ENCODE assay signal across 8 mouse cellular contexts in genomic region chr1:171221281-171222193, GRCm38 (mm10). TPM values are rescaled to one million over a fixed set of nuclear protein-coding genes. Genes with fewer than 3 reads are reported as not detected.
DNase-seq lines count a peak whose midpoint lies in the region; ATAC-seq and TF ChIP-seq lines count a peak whose summit lies in the region.

No protein-coding gene starts in this region.

- DNase-seq in gastrocnemius, postnatal 25 days, result peak; percentile 20
- no peak for DNase-seq in gastrocnemius, postnatal 14 days
- DNase-seq in 3134 (ENCODE audit: extremely low read depth, insufficient read length, low spot score), result peak; percentile 30
- peak; percentile 13 for DNase-seq in brain, embryonic 14.5 days (ENCODE audit: low read depth)
- DNase-seq in frontal cortex, postnatal 25 days (ENCODE audit: low spot score in 2 of 2), result peak; percentile 26 to 29
- DNase-seq in limb, embryonic 11.5 days (ENCODE audit: low spot score), result peak; percentile 25
- no peak for DNase-seq in right cerebral cortex, postnatal 14 days

- H3K4me1 ChIP-seq in limb, embryonic 11.5 days (ENCODE audit: control insufficient read depth, insufficient read depth, low read length), result peaks cover 7% of the 10 kb centered on the region; the same call in 1 of the 2 replicates
- peaks cover 11% of the 10 kb centered on the region for H3K4me1 ChIP-seq in neural tube, embryonic 14.5 days (ENCODE audit: control insufficient read depth, insufficient read depth, low read length)

- 9% methylated on average over 22 of the region's 22 CpGs for WGBS in limb, embryonic 11.5 days
- 5% methylated on average over 22 of the region's 22 CpGs for WGBS in neural tube, embryonic 14.5 days

- H3K27ac ChIP-seq in limb, embryonic 11.5 days (replicated peaks; ENCODE audit: low read depth, low read length), result no peak overlapping the region
- peak overlapping the region; percentile 11; the same call in 1 of the 2 replicates for H3K27ac ChIP-seq in neural tube, embryonic 14.5 days (ENCODE audit: low read depth, low read length)

- intact Hi-C loops in gastrocnemius, postnatal 14 days (cut with DNase I; ENCODE audit: low total_unique reads), result loop anchor here (2.0 kb wide), 1 partner anchor 37 kb away; no protein-coding TSS in a partner anchor

- no peak for TF ChIP-seq POLR2A in brain, embryonic 14.5 days (IDR thresholded peaks at IDR 0.05; ENCODE audit: borderline replicate concordance, extremely low read depth, insufficient read depth, insufficient read length, poor library complexity, severe bottlenecking)

- TF ChIP-seq CTCF in brain, embryonic 14.5 days (IDR thresholded peaks at IDR 0.05; ENCODE audit: borderline replicate concordance, extremely low read depth, insufficient read depth, insufficient read length), result no peak

- ATAC-seq in limb, embryonic 11.5 days (ENCODE audit: insufficient number of reproducible peaks, low FRiP score, low TSS enrichment, low read depth), result peak; percentile 20
- no peak; the same call in 1 of the 2 replicates for ATAC-seq in neural tube, embryonic 14.5 days (ENCODE audit: low read depth)

- no peaks in the 10 kb centered on the region; the same call in 1 of the 2 replicates for H3K36me3 ChIP-seq in limb, embryonic 11.5 days (ENCODE audit: control insufficient read depth, insufficient read depth, low read length)
- peaks cover 9% of the 10 kb centered on the region; the same call in 1 of the 2 replicates for H3K36me3 ChIP-seq in neural tube, embryonic 14.5 days (ENCODE audit: control insufficient read depth, insufficient read depth, low read length)

- peak overlapping the region; percentile 79 for H3K4me2 ChIP-seq in limb, embryonic 11.5 days (ENCODE audit: low read depth, severe bottlenecking)
- H3K4me2 ChIP-seq in neural tube, embryonic 14.5 days (ENCODE audit: low read depth, low read length), result peak overlapping the region; percentile 89

- H3K9ac ChIP-seq in limb, embryonic 11.5 days (ENCODE audit: low read length), result peak overlapping the region; percentile 53
- peak overlapping the region; percentile 66 for H3K9ac ChIP-seq in neural tube, embryonic 14.5 days (replicated peaks; ENCODE audit: low read depth, low read length)

- peak overlapping the region; percentile 63 for H3K4me3 ChIP-seq in limb, embryonic 11.5 days (ENCODE audit: low read depth, low read length)
- peak overlapping the region; percentile 66 for H3K4me3 ChIP-seq in neural tube, embryonic 14.5 days (ENCODE audit: low read depth, low read length)

- no peaks in the 10 kb centered on the region for H3K9me3 ChIP-seq in limb, embryonic 11.5 days (ENCODE audit: control insufficient read depth, low read length)
- H3K9me3 ChIP-seq in neural tube, embryonic 14.5 days (ENCODE audit: control insufficient read depth, low read length), result no peaks in the 10 kb centered on the region

- no peaks in the 10 kb centered on the region for H3K27me3 ChIP-seq in limb, embryonic 11.5 days (ENCODE audit: control insufficient read depth, insufficient read depth, low read length)
- no peaks in the 10 kb centered on the region for H3K27me3 ChIP-seq in neural tube, embryonic 14.5 days (ENCODE audit: control insufficient read depth, insufficient read depth, low read length)

RNA-seq across cellular contexts. Expression of gene Tomm40l, which starts 0.8 kb away (rescaled TPM):
- total RNA-seq in gastrocnemius, postnatal 25 days (2021), result 10 to 100 TPM; 52.0 to 52.5 TPM
- total RNA-seq in gastrocnemius, postnatal 14 days (2021), result 10 to 100 TPM; 44.3 to 46.7 TPM
- 35.8 and 38.1 TPM in 2 replicates for polyA plus RNA-seq in brain, embryonic 14.5 days (2012; rRNA removed)
- 25.4 and 26.4 TPM in 2 replicates for polyA plus RNA-seq in limb, embryonic 11.5 days (2014; fragmentation: Nextera tagmentation; extraction: Ambion mirVana)
- polyA plus RNA-seq in neural tube, embryonic 14.5 days (2014; fragmentation: Nextera tagmentation; extraction: Ambion mirVana), result 41.5 and 45.5 TPM in 2 replicates

RNA-seq across cellular contexts. Expression of gene Apoa2, which starts 3.3 kb away (rescaled TPM):
- total RNA-seq in gastrocnemius, postnatal 25 days (2021), result not detected
- not detected for total RNA-seq in gastrocnemius, postnatal 14 days (2021)
- 2.7 and 3.7 TPM in 2 replicates for polyA plus RNA-seq in brain, embryonic 14.5 days (2012; rRNA removed)
- polyA plus RNA-seq in limb, embryonic 11.5 days (2014; fragmentation: Nextera tagmentation; extraction: Ambion mirVana), result 2.8 and 4.6 TPM in 2 replicates
- polyA plus RNA-seq in neural tube, embryonic 14.5 days (2014; fragmentation: Nextera tagmentation; extraction: Ambion mirVana), result 7.9 and 8.2 TPM in 2 replicates

RNA-seq across cellular contexts. Expression of gene Nr1i3, which starts 7.8 kb away (rescaled TPM):
- total RNA-seq in gastrocnemius, postnatal 25 days (2021), result not detected
- total RNA-seq in gastrocnemius, postnatal 14 days (2021), result not detected
- polyA plus RNA-seq in brain, embryonic 14.5 days (2012; rRNA removed), result 0.03 and 0.09 TPM in 2 replicates
- 0.15 and 0.21 TPM in 2 replicates for polyA plus RNA-seq in limb, embryonic 11.5 days (2014; fragmentation: Nextera tagmentation; extraction: Ambion mirVana)
- 0.20 and 0.32 TPM in 2 replicates for polyA plus RNA-seq in neural tube, embryonic 14.5 days (2014; fragmentation: Nextera tagmentation; extraction: Ambion mirVana)

RNA-seq across cellular contexts. Expression of gene Fcer1g, which starts 12.6 kb away (rescaled TPM):
- total RNA-seq in gastrocnemius, postnatal 25 days (2021), result 1 to 10 TPM; 3.2 to 3.9 TPM
- total RNA-seq in gastrocnemius, postnatal 14 days (2021), result 1 to 10 TPM; 6.3 to 7.1 TPM
- 16.5 and 18.2 TPM in 2 replicates for polyA plus RNA-seq in brain, embryonic 14.5 days (2012; rRNA removed)
- polyA plus RNA-seq in limb, embryonic 11.5 days (2014; fragmentation: Nextera tagmentation; extraction: Ambion mirVana), result 13.2 and 13.6 TPM in 2 replicates
- 10.2 and 33.2 TPM in 2 replicates for polyA plus RNA-seq in neural tube, embryonic 14.5 days (2014; fragmentation: Nextera tagmentation; extraction: Ambion mirVana)

RNA-seq across cellular contexts. Expression of gene Pcp4l1, which starts 25.5 kb away (rescaled TPM):
- 10 to 100 TPM; 15.0 to 48.8 TPM for total RNA-seq in gastrocnemius, postnatal 25 days (2021)
- 10 to 100 TPM; 12.3 to 17.1 TPM for total RNA-seq in gastrocnemius, postnatal 14 days (2021)
- polyA plus RNA-seq in brain, embryonic 14.5 days (2012; rRNA removed), result 10.0 and 22.6 TPM in 2 replicates
- polyA plus RNA-seq in limb, embryonic 11.5 days (2014; fragmentation: Nextera tagmentation; extraction: Ambion mirVana), result 2.7 and 4.3 TPM in 2 replicates
- polyA plus RNA-seq in neural tube, embryonic 14.5 days (2014; fragmentation: Nextera tagmentation; extraction: Ambion mirVana), result 31.8 and 41.6 TPM in 2 replicates

Comparison
In these comparisons a context has a peak if more than half of its experiments do, and no peak if none do; other contexts are left out.
1. DNase-seq: peak in gastrocnemius, postnatal 25 days (single experiment), 3134 (single experiment), brain, embryonic 14.5 days (single experiment), frontal cortex, postnatal 25 days (2 of 2) and limb, embryonic 11.5 days (single experiment); none in gastrocnemius, postnatal 14 days (single experiment) and right cerebral cortex, postnatal 14 days (single experiment).